Mouse (Mus musculus): ENCODE results near the gene Xylt1. TPM values are rescaled to one million over a fixed set of nuclear protein-coding genes. Genes with fewer than 3 reads are reported as not detected.
A peak's percentile ranks its signal among the peaks of the same experiment; 100 is the strongest.

The Xylt1 gene
- polyA plus RNA-seq, 1 experiment from 2014 or later, result 0.48 TPM

- 82% methylated on average over 4 of the region's 4 CpGs for WGBS
- H3K9me3 ChIP-seq (ENCODE audit: control insufficient read depth, low read length), result no peaks in the 10 kb centered on the region
- no peak overlapping the region for H3K9ac ChIP-seq (ENCODE audit: low read depth, low read length)
Observed at GRCm38 (mm10) chr7:117564627-117565026, 183.8 kb downstream of the Xylt1 start.

GRCm38 (mm10) chr7:117566115-117566514 lies 185.3 kb downstream of the Xylt1 start:
- H3K4me3 ChIP-seq (ENCODE audit: low read length), result no peak overlapping the region
- H3K9me3 ChIP-seq (ENCODE audit: control insufficient read depth, low read length), result no peaks in the 10 kb centered on the region
- H3K4me2 ChIP-seq (ENCODE audit: low read depth, low read length), result no peak overlapping the region
- no peak overlapping the region for H3K9ac ChIP-seq (ENCODE audit: low read depth, low read length)
- no peak overlapping the region for H3K27ac ChIP-seq (ENCODE audit: low read length)
- WGBS, result 80% methylated on average over 2 of the region's 2 CpGs
- no peak for ATAC-seq
- peaks cover 8% of the 10 kb centered on the region for H3K4me1 ChIP-seq (ENCODE audit: control insufficient read depth, insufficient read depth, low read length)
- H3K36me3 ChIP-seq (ENCODE audit: control insufficient read depth, insufficient read depth, low read length), result no peaks in the 10 kb centered on the region
- no peaks in the 10 kb centered on the region for H3K27me3 ChIP-seq (replicated peaks; ENCODE audit: control insufficient read depth, insufficient read depth, low read length)

More at GRCm38 (mm10) chr7:117564627-117565026, 183.8 kb downstream of the Xylt1 start:
- Histone ChIP-seq H3K27me3 (replicated peaks; ENCODE audit: control insufficient read depth, insufficient read depth, low read length) (no peaks in the 10 kb centered on the region), H3K4me2 (ENCODE audit: low read depth, low read length) (no peak overlapping the region), H3K27ac (ENCODE audit: low read length) (no peak overlapping the region), H3K4me3 (ENCODE audit: low read length) (no peak overlapping the region), H3K4me1 (ENCODE audit: control insufficient read depth, insufficient read depth, low read length) (peaks cover 6% of the 10 kb centered on the region), H3K36me3 (ENCODE audit: control insufficient read depth, insufficient read depth, low read length) (no peaks in the 10 kb centered on the region)
- ATAC-seq, result no peak

GRCm38 (mm10) chr7:117566833-117567232 lies 186.1 kb downstream of the Xylt1 start:
- H3K27me3 ChIP-seq (replicated peaks; ENCODE audit: control insufficient read depth, insufficient read depth, low read length), result no peaks in the 10 kb centered on the region
- H3K4me3 ChIP-seq (ENCODE audit: low read length), result no peak overlapping the region
- peaks cover 8% of the 10 kb centered on the region for H3K4me1 ChIP-seq (ENCODE audit: control insufficient read depth, insufficient read depth, low read length)
- H3K36me3 ChIP-seq (ENCODE audit: control insufficient read depth, insufficient read depth, low read length), result no peaks in the 10 kb centered on the region
- ATAC-seq, result no peak
- no peaks in the 10 kb centered on the region for H3K9me3 ChIP-seq (ENCODE audit: control insufficient read depth, low read length)
- H3K4me2 ChIP-seq (ENCODE audit: low read depth, low read length), result no peak overlapping the region
- WGBS, result 68% methylated on average over 1 of the region's 1 CpGs
- no peak overlapping the region for H3K27ac ChIP-seq (ENCODE audit: low read length)
- H3K9ac ChIP-seq (ENCODE audit: low read depth, low read length), result no peak overlapping the region

GRCm38 (mm10) chr7:117567252-117567651 lies 186.5 kb downstream of the Xylt1 start:
- no peak overlapping the region for H3K4me2 ChIP-seq (ENCODE audit: low read depth, low read length)
- WGBS, result 54% methylated on average over 5 of the region's 5 CpGs
- H3K4me1 ChIP-seq (ENCODE audit: control insufficient read depth, insufficient read depth, low read length), result peaks cover 8% of the 10 kb centered on the region
- H3K4me3 ChIP-seq (ENCODE audit: low read length), result no peak overlapping the region
- no peaks in the 10 kb centered on the region for H3K27me3 ChIP-seq (replicated peaks; ENCODE audit: control insufficient read depth, insufficient read depth, low read length)
- no peaks in the 10 kb centered on the region for H3K9me3 ChIP-seq (ENCODE audit: control insufficient read depth, low read length)
- no peaks in the 10 kb centered on the region for H3K36me3 ChIP-seq (ENCODE audit: control insufficient read depth, insufficient read depth, low read length)
- peak; percentile 69 for ATAC-seq
- no peak overlapping the region for H3K27ac ChIP-seq (ENCODE audit: low read length)
- no peak overlapping the region for H3K9ac ChIP-seq (ENCODE audit: low read depth, low read length)

- 58% methylated on average over 11 of the region's 11 CpGs for WGBS
- Histone ChIP-seq H3K27ac (ENCODE audit: low read length) (no peak overlapping the region), H3K4me1 (ENCODE audit: control insufficient read depth, insufficient read depth, low read length) (peaks cover 8% of the 10 kb centered on the region), H3K4me3 (ENCODE audit: low read length) (no peak overlapping the region), H3K27me3 (replicated peaks; ENCODE audit: control insufficient read depth, insufficient read depth, low read length) (no peaks in the 10 kb centered on the region), H3K4me2 (ENCODE audit: low read depth, low read length) (no peak overlapping the region), H3K36me3 (ENCODE audit: control insufficient read depth, insufficient read depth, low read length) (no peaks in the 10 kb centered on the region), H3K9ac (ENCODE audit: low read depth, low read length) (no peak overlapping the region), H3K9me3 (ENCODE audit: control insufficient read depth, low read length) (no peaks in the 10 kb centered on the region)
- peak; percentile 74 for ATAC-seq
Observed at GRCm38 (mm10) chr7:117567653-117568340, 187.0 kb downstream of the Xylt1 start.

- H3K4me2 ChIP-seq (ENCODE audit: low read depth, low read length), result no peak overlapping the region
- peak; percentile 5; the same call in 1 of the 2 replicates for ATAC-seq
- peaks cover 8% of the 10 kb centered on the region for H3K4me1 ChIP-seq (ENCODE audit: control insufficient read depth, insufficient read depth, low read length)
- H3K9ac ChIP-seq (ENCODE audit: low read depth, low read length), result no peak overlapping the region
- no peak overlapping the region for H3K27ac ChIP-seq (ENCODE audit: low read length)
- no peaks in the 10 kb centered on the region for H3K36me3 ChIP-seq (ENCODE audit: control insufficient read depth, insufficient read depth, low read length)
- H3K4me3 ChIP-seq (ENCODE audit: low read length), result no peak overlapping the region
- no peaks in the 10 kb centered on the region for H3K9me3 ChIP-seq (ENCODE audit: control insufficient read depth, low read length)
- WGBS, result 66% methylated on average over 2 of the region's 2 CpGs
- no peaks in the 10 kb centered on the region for H3K27me3 ChIP-seq (replicated peaks; ENCODE audit: control insufficient read depth, insufficient read depth, low read length)
Observed at GRCm38 (mm10) chr7:117571131-117571530, 190.4 kb downstream of the Xylt1 start.

GRCm38 (mm10) chr7:117571713-117572112 lies 190.9 kb downstream of the Xylt1 start:
- H3K4me1 ChIP-seq (ENCODE audit: control insufficient read depth, insufficient read depth, low read length), result peaks cover 8% of the 10 kb centered on the region
- no peak overlapping the region for H3K4me3 ChIP-seq (ENCODE audit: low read length)
- no peak overlapping the region for H3K4me2 ChIP-seq (ENCODE audit: low read depth, low read length)
- H3K27me3 ChIP-seq (replicated peaks; ENCODE audit: control insufficient read depth, insufficient read depth, low read length), result no peaks in the 10 kb centered on the region
- ATAC-seq, result peak; percentile 67
- H3K9me3 ChIP-seq (ENCODE audit: control insufficient read depth, low read length), result no peaks in the 10 kb centered on the region
- H3K27ac ChIP-seq (ENCODE audit: low read length), result no peak overlapping the region; the same call in 1 of the 2 replicates
- H3K9ac ChIP-seq (ENCODE audit: low read depth, low read length), result no peak overlapping the region
- no peaks in the 10 kb centered on the region for H3K36me3 ChIP-seq (ENCODE audit: control insufficient read depth, insufficient read depth, low read length)
- WGBS, result 59% methylated on average over 5 of the region's 5 CpGs

- H3K4me1 ChIP-seq (ENCODE audit: control insufficient read depth, insufficient read depth, low read length), result peaks cover 3% of the 10 kb centered on the region; the same call in 1 of the 2 replicates
- no peak overlapping the region for H3K9ac ChIP-seq (ENCODE audit: low read depth, low read length)
- 74% methylated on average over 6 of the region's 6 CpGs for WGBS
- ATAC-seq, result no peak
- H3K4me3 ChIP-seq (ENCODE audit: low read length), result no peak overlapping the region
- H3K9me3 ChIP-seq (ENCODE audit: control insufficient read depth, low read length), result no peaks in the 10 kb centered on the region
- no peak overlapping the region for H3K4me2 ChIP-seq (ENCODE audit: low read depth, low read length)
- H3K36me3 ChIP-seq (ENCODE audit: control insufficient read depth, insufficient read depth, low read length), result no peaks in the 10 kb centered on the region
- H3K27me3 ChIP-seq (replicated peaks; ENCODE audit: control insufficient read depth, insufficient read depth, low read length), result no peaks in the 10 kb centered on the region
- H3K27ac ChIP-seq (ENCODE audit: low read length), result no peak overlapping the region
Observed at GRCm38 (mm10) chr7:117573170-117573569, 192.4 kb downstream of the Xylt1 start.

GRCm38 (mm10) chr7:117575417-117575816 lies 194.6 kb downstream of the Xylt1 start:
- Histone ChIP-seq H3K9ac (ENCODE audit: low read depth, low read length) (no peak overlapping the region), H3K36me3 (ENCODE audit: control insufficient read depth, insufficient read depth, low read length) (no peaks in the 10 kb centered on the region), H3K4me3 (ENCODE audit: low read length) (no peak overlapping the region), H3K4me2 (ENCODE audit: low read depth, low read length) (no peak overlapping the region), H3K9me3 (ENCODE audit: control insufficient read depth, low read length) (no peaks in the 10 kb centered on the region), H3K27me3 (replicated peaks; ENCODE audit: control insufficient read depth, insufficient read depth, low read length) (no peaks in the 10 kb centered on the region), H3K27ac (ENCODE audit: low read length) (no peak overlapping the region), H3K4me1 (ENCODE audit: control insufficient read depth, insufficient read depth, low read length) (peaks cover under 1% of the 10 kb centered on the region; the same call in 1 of the 2 replicates)
- no peak for ATAC-seq
- 45% methylated on average over 4 of the region's 4 CpGs for WGBS

- Histone ChIP-seq H3K36me3 (ENCODE audit: control insufficient read depth, insufficient read depth, low read length) (no peaks in the 10 kb centered on the region), H3K27me3 (replicated peaks; ENCODE audit: control insufficient read depth, insufficient read depth, low read length) (no peaks in the 10 kb centered on the region), H3K4me3 (ENCODE audit: low read length) (no peak overlapping the region), H3K27ac (ENCODE audit: low read length) (no peak overlapping the region), H3K9me3 (ENCODE audit: control insufficient read depth, low read length) (no peaks in the 10 kb centered on the region), H3K9ac (ENCODE audit: low read depth, low read length) (no peak overlapping the region), H3K4me2 (ENCODE audit: low read depth, low read length) (no peak overlapping the region), H3K4me1 (ENCODE audit: control insufficient read depth, insufficient read depth, low read length) (no peaks in the 10 kb centered on the region)
- WGBS, result 93% methylated on average over 6 of the region's 6 CpGs
- ATAC-seq, result no peak
Observed at GRCm38 (mm10) chr7:117577035-117577434, 196.3 kb downstream of the Xylt1 start.

Measured in intestine, embryonic 16.5 days (tissue).